Mouse (Mus musculus) liver, postnatal 0 days (tissue): Measurements from ENCODE around the gene Hibadh.

Source experiments
- CTCF ChIP-seq: sonication (generic); IDR thresholded peaks from 2 replicates; pipeline ENCODE4 v1.5.1; 2016; ENCODE audit warnings: antibody characterized with exemption, low read depth
- EP300 ChIP-seq: IDR thresholded peaks from 2 replicates; pipeline ENCODE4 v1.6.1; 2016; ENCODE audit warnings: antibody characterized with exemption, low read depth, mild to moderate bottlenecking

GRCm38 (mm10) chr6:52635395-52635794 is 4.8 kb downstream of the Hibadh start:
- TF ChIP-seq CTCF (no peak), EP300 (no peak)
